Mouse (Mus musculus): ENCODE results near the gene Ehd2. TPM values are rescaled to one million over a fixed set of nuclear protein-coding genes. Genes with fewer than 3 reads are reported as not detected.

Ehd2 gene
- polyA plus RNA-seq, 1 experiment = 1.2 TPM

- TF ChIP-seq CTCF (IDR thresholded peaks at IDR 0.05; ENCODE audit: low read depth, low read length) = no peak
- TF ChIP-seq POLR2A (IDR thresholded peaks at IDR 0.05; ENCODE audit: borderline replicate concordance, low read depth, low read length) = no peak
- H3K4me1 ChIP-seq (ENCODE audit: control insufficient read depth, insufficient read depth, low read length) = peaks cover 3% of the 10 kb centered on the region; the same call in 1 of the 2 replicates
- no peak overlapping the region for H3K27ac ChIP-seq (ENCODE audit: insufficient read depth, low read depth, low read length)
- H3K4me3 ChIP-seq (ENCODE audit: insufficient read depth, low read length) = no peak overlapping the region
These were observed 4.8 kb downstream of the Ehd2 start for GRCm38 (mm10) chr7:15962311-15963288.

- H3K27ac ChIP-seq (ENCODE audit: insufficient read depth, low read depth, low read length) = no peak overlapping the region
These were observed 5.6 kb downstream of the Ehd2 start for GRCm38 (mm10) chr7:15961798-15962197.

GRCm38 (mm10) chr7:15961239-15961638, 6.1 kb downstream of the Ehd2 start:
- H3K4me1 ChIP-seq (ENCODE audit: control insufficient read depth, insufficient read depth, low read length) = peaks cover 3% of the 10 kb centered on the region; the same call in 1 of the 2 replicates
- TF ChIP-seq CTCF (IDR thresholded peaks at IDR 0.05; ENCODE audit: low read depth, low read length) (no peak), POLR2A (IDR thresholded peaks at IDR 0.05; ENCODE audit: borderline replicate concordance, low read depth, low read length) (no peak)
- H3K27ac ChIP-seq (ENCODE audit: insufficient read depth, low read depth, low read length) = no peak overlapping the region
- H3K4me3 ChIP-seq (ENCODE audit: insufficient read depth, low read length) = no peak overlapping the region

More at GRCm38 (mm10) chr7:15961798-15962197, 5.6 kb downstream of the Ehd2 start:
- Histone ChIP-seq H3K4me3 (ENCODE audit: insufficient read depth, low read length) (no peak overlapping the region), H3K4me1 (ENCODE audit: control insufficient read depth, insufficient read depth, low read length) (peaks cover 3% of the 10 kb centered on the region; the same call in 1 of the 2 replicates)
- TF ChIP-seq CTCF (IDR thresholded peaks at IDR 0.05; ENCODE audit: low read depth, low read length) (no peak), POLR2A (IDR thresholded peaks at IDR 0.05; ENCODE audit: borderline replicate concordance, low read depth, low read length) (no peak)

- no peak overlapping the region for H3K27ac ChIP-seq (ENCODE audit: insufficient read depth, low read depth, low read length)
- TF ChIP-seq CTCF (IDR thresholded peaks at IDR 0.05; ENCODE audit: low read depth, low read length) (no peak), POLR2A (IDR thresholded peaks at IDR 0.05; ENCODE audit: borderline replicate concordance, low read depth, low read length) (no peak)
- peaks cover 3% of the 10 kb centered on the region; the same call in 1 of the 2 replicates for H3K4me1 ChIP-seq (ENCODE audit: control insufficient read depth, insufficient read depth, low read length)
- no peak overlapping the region for H3K4me3 ChIP-seq (ENCODE audit: insufficient read depth, low read length)
These were observed 6.7 kb downstream of the Ehd2 start for GRCm38 (mm10) chr7:15960691-15961090.

GRCm38 (mm10) chr7:15956143-15956542, 11.2 kb downstream of the Ehd2 start:
- TF ChIP-seq POLR2A (IDR thresholded peaks at IDR 0.05; ENCODE audit: borderline replicate concordance, low read depth, low read length) (no peak), CTCF (IDR thresholded peaks at IDR 0.05; ENCODE audit: low read depth, low read length) (no peak)
- Histone ChIP-seq H3K4me1 (ENCODE audit: control insufficient read depth, insufficient read depth, low read length) (no peaks in the 10 kb centered on the region), H3K27ac (ENCODE audit: insufficient read depth, low read depth, low read length) (no peak overlapping the region), H3K4me3 (ENCODE audit: insufficient read depth, low read length) (no peak overlapping the region)

- Histone ChIP-seq H3K27ac (ENCODE audit: insufficient read depth, low read depth, low read length) (no peak overlapping the region), H3K4me1 (ENCODE audit: control insufficient read depth, insufficient read depth, low read length) (no peaks in the 10 kb centered on the region), H3K4me3 (ENCODE audit: insufficient read depth, low read length) (no peak overlapping the region)
- TF ChIP-seq POLR2A (IDR thresholded peaks at IDR 0.05; ENCODE audit: borderline replicate concordance, low read depth, low read length) (no peak), CTCF (IDR thresholded peaks at IDR 0.05; ENCODE audit: low read depth, low read length) (no peak)
These were observed 11.9 kb downstream of the Ehd2 start for GRCm38 (mm10) chr7:15955509-15955908.

- TF ChIP-seq CTCF (IDR thresholded peaks at IDR 0.05; ENCODE audit: low read depth, low read length) = no peak
- TF ChIP-seq POLR2A (IDR thresholded peaks at IDR 0.05; ENCODE audit: borderline replicate concordance, low read depth, low read length) = no peak
- no peaks in the 10 kb centered on the region for H3K4me1 ChIP-seq (ENCODE audit: control insufficient read depth, insufficient read depth, low read length)
- no peak overlapping the region for H3K4me3 ChIP-seq (ENCODE audit: insufficient read depth, low read length)
- H3K27ac ChIP-seq (ENCODE audit: insufficient read depth, low read depth, low read length) = no peak overlapping the region
These were observed 12.4 kb downstream of the Ehd2 start for GRCm38 (mm10) chr7:15954978-15955443.

GRCm38 (mm10) chr7:15954436-15954835, 12.9 kb downstream of the Ehd2 start:
- Histone ChIP-seq H3K4me1 (ENCODE audit: control insufficient read depth, insufficient read depth, low read length) (peaks cover 2% of the 10 kb centered on the region; the same call in 1 of the 2 replicates), H3K4me3 (ENCODE audit: insufficient read depth, low read length) (no peak overlapping the region), H3K27ac (ENCODE audit: insufficient read depth, low read depth, low read length) (no peak overlapping the region)
- TF ChIP-seq CTCF (IDR thresholded peaks at IDR 0.05; ENCODE audit: low read depth, low read length) = no peak
- TF ChIP-seq POLR2A (IDR thresholded peaks at IDR 0.05; ENCODE audit: borderline replicate concordance, low read depth, low read length) = no peak

GRCm38 (mm10) chr7:15953307-15954074, 13.9 kb downstream of the Ehd2 start:
- Histone ChIP-seq H3K4me1 (ENCODE audit: control insufficient read depth, insufficient read depth, low read length) (peaks cover 4% of the 10 kb centered on the region; the same call in 1 of the 2 replicates), H3K4me3 (ENCODE audit: insufficient read depth, low read length) (no peak overlapping the region), H3K27ac (ENCODE audit: insufficient read depth, low read depth, low read length) (no peak overlapping the region)
- TF ChIP-seq CTCF (IDR thresholded peaks at IDR 0.05; ENCODE audit: low read depth, low read length) (no peak), POLR2A (IDR thresholded peaks at IDR 0.05; ENCODE audit: borderline replicate concordance, low read depth, low read length) (no peak)

All from bone marrow macrophage, adult 2 months (primary cell).